ENCODE assay signal across 16 mouse cellular contexts in genomic region chr15:10816213-10816621, GRCm38 (mm10).
DNase-seq lines count a peak whose midpoint lies in the region; TF ChIP-seq lines count a peak whose summit lies in the region.
"Had no signal": no experiment of that assay in that cellular context is flagged by ENCODE, and none has a peak within 500 bp of the region (broad histone marks: within the 10 kb centered on the region; RNA-seq: fewer than 3 reads in every experiment).

No protein-coding gene starts in this region.

- no peak for TF ChIP-seq POLR2A in cortical plate, adult 2 months (IDR thresholded peaks at IDR 0.05; ENCODE audit: extremely low read depth, insufficient read depth, low read length)

- TF ChIP-seq CTCF in cortical plate, adult 2 months (IDR thresholded peaks at IDR 0.05; ENCODE audit: extremely low read depth, insufficient read depth, low read length), result no peak

- peak overlapping the region; percentile 59; the same call in 1 of the 2 replicates for H3K27ac ChIP-seq in cortical plate, adult 2 months (ENCODE audit: insufficient read depth, low read length)
- H3K27ac ChIP-seq: forebrain, embryonic 13.5 days; hindbrain, embryonic 14.5 days; layer of hippocampus, adult 2 months; limb, embryonic 15.5 days; neural tube, embryonic 12.5 days had no signal

- H3K4me1 ChIP-seq in cortical plate, adult 2 months (ENCODE audit: control insufficient read depth, insufficient read depth, low read length), result peaks cover 4% of the 10 kb centered on the region
- H3K4me1 ChIP-seq: forebrain, embryonic 13.5 days had no signal

- peak; percentile 18 to 67 for DNase-seq in frontal cortex, postnatal 36 days (ENCODE audit: low spot score in 2 of 2)
- DNase-seq in frontal cortex, postnatal 14 days (ENCODE audit: low spot score in 2 of 2), result no peak
- DNase-seq in urinary bladder, postnatal 25 days (ENCODE audit: low spot score), result peak; percentile 0
- no peak for DNase-seq in urinary bladder, postnatal 10 days (ENCODE audit: low spot score)
- DNase-seq in spleen, postnatal 36 days (ENCODE audit: low spot score in 2 of 2), result no peak
- DNase-seq in spleen, adult 18-20 months, result no peak
- DNase-seq: cerebellum, postnatal 10 days; liver, postnatal 0 days; lung, postnatal 36 days; thymus, postnatal 36 days had no signal

- H3K4me3 ChIP-seq in cortical plate, adult 2 months (ENCODE audit: insufficient read depth, low read length), result no peak overlapping the region
- H3K4me3 ChIP-seq: forebrain, embryonic 13.5 days; layer of hippocampus, adult 2 months; limb, embryonic 15.5 days; neural tube, embryonic 12.5 days had no signal

Comparison
In these comparisons a context has a peak if more than half of its experiments do, and no peak if none do; other contexts are left out.
1. DNase-seq: peak in frontal cortex, postnatal 36 days (2 of 2) and urinary bladder, postnatal 25 days (single experiment); none in frontal cortex, postnatal 14 days (0 of 2), urinary bladder, postnatal 10 days (single experiment), spleen, postnatal 36 days (0 of 2) and spleen, adult 18-20 months (0 of 2).